Mouse (Mus musculus) bone marrow, adult 2 months (tissue): Measurements from ENCODE around the gene Dock8.

Experiments used
- CTCF ChIP-seq: fragments of 200-500 bp; IDR thresholded peaks from 2 replicates; pipeline ENCODE4 v1.5.1; 2011; ENCODE audit warnings: low read length, control low read depth; ENCODE audit not compliant: control insufficient read depth, insufficient read depth
- POLR2A ChIP-seq: fragments of 200-500 bp; IDR thresholded peaks from 2 replicates; pipeline ENCODE4 v1.6.1; 2011; ENCODE audit warnings: low read depth, mild to moderate bottlenecking, control low read depth, low read length, borderline replicate concordance; ENCODE audit not compliant: control insufficient read depth

DNA sequence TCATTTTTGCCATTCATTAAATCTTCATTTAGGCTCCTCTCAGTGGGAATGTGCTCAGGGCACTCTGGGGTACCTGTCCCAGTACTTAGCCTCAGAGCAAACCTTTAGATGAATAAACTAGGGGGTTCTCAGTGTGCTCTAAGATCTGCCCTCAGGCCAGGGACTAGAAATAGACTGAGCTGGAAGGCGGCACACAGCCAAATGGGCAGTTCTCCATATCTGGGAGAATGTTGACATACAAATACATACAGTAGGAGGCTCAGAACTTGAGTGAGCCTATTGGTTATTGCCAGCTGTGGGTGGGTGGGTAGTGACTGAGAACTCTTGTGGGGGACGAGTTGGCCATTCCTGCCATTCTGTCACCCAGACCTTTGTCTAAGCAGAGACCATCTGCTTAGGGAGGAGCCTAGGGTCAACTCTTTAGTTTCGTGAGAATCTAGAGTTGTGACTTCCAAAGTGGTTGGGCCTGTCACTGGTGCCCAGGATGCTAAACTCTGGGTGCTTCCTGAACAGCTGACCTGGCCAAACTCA lies 252.3 kb downstream of the Dock8 start:
- TF ChIP-seq CTCF, result no peak
- no peak for TF ChIP-seq POLR2A
